Mouse (Mus musculus): ENCODE data around the gene Atp5f1.

Atp5f1 gene

DNA sequence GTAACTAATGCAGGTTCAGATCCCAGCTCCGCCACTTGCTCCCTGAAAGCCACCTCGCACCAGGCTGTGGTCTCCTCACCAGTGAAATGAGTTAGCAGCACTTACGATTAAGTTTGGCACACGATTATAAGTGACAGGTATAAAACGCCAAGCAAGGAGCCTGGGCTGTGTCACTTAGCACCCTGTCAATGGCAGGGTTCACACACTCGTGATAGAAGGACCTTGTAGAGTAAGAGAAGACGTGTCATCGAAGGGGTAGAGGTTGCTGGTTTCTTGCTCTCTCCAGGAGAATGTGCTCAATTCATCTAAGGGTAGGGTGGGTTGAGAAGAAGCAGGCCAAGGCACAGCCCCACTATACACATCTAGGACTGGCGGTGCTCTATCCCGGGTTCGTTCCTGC, 61.0 kb downstream of the Atp5f1 start:
- DNase-seq, result no peak

GRCm38 (mm10) chr3:105898325-105898724, 61.6 kb downstream of the Atp5f1 start:
- DNase-seq, result no peak

DNA sequence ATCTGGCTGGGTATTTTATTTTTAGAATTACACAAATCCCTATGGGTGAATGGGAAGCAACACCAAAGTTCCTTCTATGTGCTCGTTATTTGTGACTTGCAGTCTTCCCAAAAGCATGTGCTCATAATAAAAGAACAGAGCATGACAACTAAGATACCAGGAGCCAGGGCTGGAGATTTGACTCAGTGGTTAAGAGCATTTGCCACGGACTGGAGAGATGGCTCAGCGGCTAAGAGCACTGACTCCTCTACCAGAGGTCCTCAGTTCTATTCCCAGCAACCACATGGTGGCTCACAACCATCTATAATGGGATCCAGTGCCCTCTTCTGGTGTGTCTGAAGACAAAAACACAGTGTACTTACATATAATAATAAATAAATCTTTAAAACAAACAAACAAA, 63.1 kb downstream of the Atp5f1 start:
- no peak for DNase-seq

DNA sequence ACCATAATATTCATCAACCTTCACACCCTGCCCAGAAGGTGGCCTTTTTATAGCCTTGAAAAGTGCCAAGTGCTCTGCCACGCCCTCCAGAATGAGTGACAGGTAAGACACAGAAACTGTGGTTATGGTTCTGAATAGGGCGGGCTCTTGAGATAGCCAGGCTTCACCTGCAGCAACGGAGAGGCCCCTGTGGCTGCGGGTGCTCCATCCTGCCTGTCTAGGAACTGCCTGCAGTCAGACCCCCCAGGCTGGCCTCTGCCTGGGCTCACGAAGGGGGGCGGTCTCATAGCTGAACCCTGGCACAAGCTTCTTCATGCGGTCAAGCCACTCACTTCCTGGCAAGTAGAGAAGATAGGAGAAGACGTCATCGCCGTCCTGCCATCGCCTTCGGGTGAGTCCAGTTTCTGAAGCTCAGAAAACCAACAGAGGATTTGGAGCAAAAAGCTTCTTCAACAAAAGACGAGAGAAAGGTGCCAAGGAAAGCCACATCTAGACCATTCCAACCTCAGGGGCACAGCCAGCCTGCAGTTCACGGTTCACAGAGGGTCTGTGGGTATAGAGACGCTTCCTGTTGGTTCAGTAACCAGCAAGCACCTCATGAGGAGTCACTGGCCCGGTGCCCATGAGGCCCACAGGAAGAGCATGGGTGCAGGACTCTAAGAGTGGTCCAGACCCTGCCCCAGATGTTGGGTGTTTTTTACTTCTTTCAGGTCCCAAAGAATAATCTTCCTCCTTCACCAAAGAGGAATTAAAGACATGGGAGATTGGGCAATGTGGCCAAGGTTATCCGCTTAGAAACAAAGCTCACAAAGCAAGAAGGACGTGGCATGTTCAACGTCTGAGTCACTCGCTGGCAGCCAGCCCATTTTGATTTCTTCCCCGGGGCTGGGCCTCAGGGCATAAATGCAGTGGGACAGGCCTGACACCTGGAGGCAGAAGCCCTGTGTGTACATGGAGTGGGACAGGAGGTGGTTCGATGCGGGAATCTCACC, 65.0 kb downstream of the Atp5f1 start:
- peak; percentile 86 for DNase-seq

GRCm38 (mm10) chr3:105893941-105894391, 65.9 kb downstream of the Atp5f1 start:
- DNase-seq, result peak; percentile 44
